Mouse (Mus musculus) forebrain, embryonic 10.5 days (tissue): Measurements from ENCODE around the gene Sirpa. TPM values are rescaled to one million over a fixed set of nuclear protein-coding genes. Genes with fewer than 3 reads are reported as not detected.

Experiments used
- DNase-seq: peaks from one replicate; pipeline ENCODE4 v3.0.0-alpha.2; 2017; ENCODE audit warnings: low spot score; ENCODE audit errors: extremely low spot score
- H3K27ac ChIP-seq: fragments of 300-500 bp; sonication (generic); 2 replicates; pipeline ENCODE4 v1.5.1; 2016; ENCODE audit warnings: mild to moderate bottlenecking
- H3K27me3 ChIP-seq: fragments of 300-500 bp; sonication (generic); 2 replicates; pipeline ENCODE4 v1.6.1; 2016; ENCODE audit warnings: mild to moderate bottlenecking; ENCODE audit not compliant: poor library complexity, severe bottlenecking
- H3K36me3 ChIP-seq: fragments of 300-500 bp; sonication (generic); replicated peaks from 2 replicates; pipeline ENCODE4 v1.6.1; 2016; ENCODE audit warnings: mild to moderate bottlenecking, moderate library complexity
- H3K4me1 ChIP-seq: fragments of 300-500 bp; sonication (generic); 2 replicates; pipeline ENCODE4 v1.6.1; 2016
- H3K4me3 ChIP-seq: fragments of 300-500 bp; sonication (generic); 2 replicates; pipeline ENCODE4 v1.5.1; 2016; ENCODE audit warnings: mild to moderate bottlenecking, moderate library complexity
- H3K9me3 ChIP-seq: fragments of 300-500 bp; sonication (generic); 2 replicates; pipeline ENCODE4 v1.6.1; 2016; ENCODE audit warnings: mild to moderate bottlenecking, moderate library complexity
- WGBS: fragments of 180-500 bp; shearing (Covaris S2); methylation state at CpG from one replicate; pipeline ENCODE4 v1.1.7; 2016; 5-methylcytosine and 5-hydroxymethylcytosine counted together
- polyA plus RNA-seq: library from polyadenylated mRNA; unstranded; fragments of >200 nt; fragmentation: Nextera tagmentation; extraction: Ambion mirVana; gene quantifications from 2 replicates; pipeline ENCODE4 v1.2.1, GENCODE M21; 2016

Gene Sirpa
- polyA plus RNA-seq, 1 experiment from 2014 or later, result 16.0 TPM

- no peaks in the 10 kb centered on the region for H3K36me3 ChIP-seq
- WGBS, result 8% methylated on average over 7 of the region's 7 CpGs
- H3K4me3 ChIP-seq, result no peak overlapping the region; the same call in 1 of the 2 replicates
- H3K4me1 ChIP-seq, result peaks cover 54% of the 10 kb centered on the region
- H3K9me3 ChIP-seq, result no peaks in the 10 kb centered on the region
- peaks cover 30% of the 10 kb centered on the region for H3K27me3 ChIP-seq
- peak; percentile 34 for DNase-seq
- H3K27ac ChIP-seq, result peak overlapping the region; percentile 62; the same call in 1 of the 2 replicates
Measured at GRCm38 (mm10) chr2:129587825-129588251, 4.8 kb upstream of the Sirpa start.

DNA sequence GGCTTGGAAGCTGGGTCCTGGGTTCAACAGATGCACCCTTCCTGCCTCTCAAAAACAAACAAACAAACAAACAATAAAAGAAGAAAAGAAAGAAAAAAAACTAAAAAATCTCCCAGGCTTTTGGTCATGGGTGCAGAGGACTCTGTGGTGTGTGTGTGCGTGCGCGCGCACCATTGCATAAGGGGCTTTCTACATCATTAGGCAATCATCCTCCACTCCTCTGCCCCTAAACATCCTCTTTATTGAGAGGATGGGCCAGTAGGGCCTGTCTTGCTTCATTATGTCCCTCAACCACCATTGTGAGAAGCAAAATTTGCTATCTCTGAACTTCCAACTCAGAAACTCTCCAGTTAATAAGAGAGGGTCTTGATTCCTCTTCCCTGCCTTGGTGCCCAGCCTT, 738 bp upstream of the Sirpa start:
- Histone ChIP-seq H3K9me3 (no peaks in the 10 kb centered on the region), H3K4me3 (peak overlapping the region; percentile 82), H3K27me3 (peaks cover 33% of the 10 kb centered on the region), H3K27ac (peak overlapping the region; percentile 95), H3K36me3 (no peaks in the 10 kb centered on the region), H3K4me1 (peaks cover 61% of the 10 kb centered on the region)
- WGBS, result 77% methylated on average over 4 of the region's 4 CpGs
- DNase-seq, result no peak

- Histone ChIP-seq H3K9me3 (no peaks in the 10 kb centered on the region), H3K4me3 (peak overlapping the region; percentile 82), H3K27ac (peak overlapping the region; percentile 95), H3K27me3 (peaks cover 29% of the 10 kb centered on the region), H3K36me3 (no peaks in the 10 kb centered on the region), H3K4me1 (peaks cover 54% of the 10 kb centered on the region)
- DNase-seq, result peak; percentile 70
- under 1% methylated on average over 56 of the region's 77 CpGs for WGBS
Measured at GRCm38 (mm10) chr2:129593141-129593875, 673 bp downstream of the Sirpa start.

DNA sequence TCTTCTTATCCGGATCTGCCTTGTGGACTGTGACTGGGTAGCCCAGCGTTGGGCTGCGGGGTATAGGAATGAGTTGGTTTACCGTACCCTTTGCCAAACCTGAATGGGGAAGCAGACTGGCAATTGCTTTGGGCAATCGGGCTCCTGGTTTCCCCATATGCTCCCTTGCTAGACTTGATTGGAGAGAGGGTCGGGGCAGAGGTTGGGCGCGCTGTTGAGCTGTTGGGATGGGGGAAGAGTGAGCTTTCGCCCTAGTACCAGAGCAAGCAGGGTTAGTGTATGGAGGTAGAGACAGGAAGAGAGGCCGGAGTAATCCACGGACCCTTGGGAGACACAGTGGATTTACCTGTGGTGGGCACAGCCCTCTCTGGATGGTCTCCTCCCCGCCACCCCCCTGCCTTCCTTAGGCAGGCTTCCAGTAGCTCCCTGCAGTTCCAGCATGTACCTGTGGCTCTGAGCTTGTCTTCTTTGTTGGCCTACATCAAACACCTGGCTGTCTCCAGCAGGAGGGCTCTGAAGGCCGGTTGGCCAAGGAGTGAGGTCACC, 1.3 kb downstream of the Sirpa start:
- no peaks in the 10 kb centered on the region for H3K9me3 ChIP-seq
- WGBS, result 4% methylated on average over 13 of the region's 13 CpGs
- H3K36me3 ChIP-seq, result no peaks in the 10 kb centered on the region
- peaks cover 29% of the 10 kb centered on the region for H3K27me3 ChIP-seq
- H3K4me3 ChIP-seq, result peak overlapping the region; percentile 82
- H3K4me1 ChIP-seq, result peaks cover 53% of the 10 kb centered on the region
- DNase-seq, result peak; percentile 19
- peak overlapping the region; percentile 95 for H3K27ac ChIP-seq

GRCm38 (mm10) chr2:129594569-129594968, 1.9 kb downstream of the Sirpa start:
- Histone ChIP-seq H3K4me1 (peaks cover 59% of the 10 kb centered on the region), H3K27me3 (peaks cover 28% of the 10 kb centered on the region), H3K9me3 (no peaks in the 10 kb centered on the region), H3K27ac (no peak overlapping the region), H3K4me3 (peak overlapping the region; percentile 82), H3K36me3 (no peaks in the 10 kb centered on the region)
- WGBS, result 75% methylated on average over 4 of the region's 4 CpGs
- DNase-seq, result no peak

- H3K36me3 ChIP-seq, result no peaks in the 10 kb centered on the region
- H3K27me3 ChIP-seq, result peaks cover 24% of the 10 kb centered on the region
- 72% methylated on average over 4 of the region's 4 CpGs for WGBS
- DNase-seq, result no peak
- no peak overlapping the region for H3K27ac ChIP-seq
- H3K4me3 ChIP-seq, result no peak overlapping the region
- no peaks in the 10 kb centered on the region for H3K9me3 ChIP-seq
- peaks cover 62% of the 10 kb centered on the region for H3K4me1 ChIP-seq
Measured at GRCm38 (mm10) chr2:129595206-129595605, 2.6 kb downstream of the Sirpa start.

DNA sequence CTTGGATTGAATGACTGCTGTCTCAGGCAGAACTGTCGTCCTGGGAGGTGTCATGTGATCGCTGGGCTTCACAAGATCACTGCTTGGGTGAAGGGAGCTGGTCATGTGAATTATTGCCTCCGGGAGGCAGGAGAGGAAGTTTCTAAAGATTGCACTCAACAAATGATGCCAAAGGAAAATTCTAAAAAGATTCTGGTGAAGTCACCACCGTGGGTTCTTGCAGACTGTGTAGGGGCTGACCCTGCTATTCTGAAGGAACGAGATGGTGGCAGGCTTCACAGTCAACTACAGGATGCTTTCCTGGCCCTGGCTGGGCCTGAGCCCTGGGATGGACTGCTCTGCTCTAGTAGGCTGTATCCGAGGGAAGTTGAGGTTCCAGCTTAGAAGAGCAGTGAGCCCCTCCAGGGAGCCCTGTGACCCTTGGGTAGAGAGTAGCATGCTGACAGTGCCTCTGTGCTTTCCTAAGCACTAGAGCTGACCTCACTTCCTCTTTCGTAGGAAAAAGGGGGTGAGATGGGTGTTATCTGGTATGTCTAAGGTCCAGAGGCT, 3.1 kb downstream of the Sirpa start:
- no peaks in the 10 kb centered on the region for H3K36me3 ChIP-seq
- peaks cover 24% of the 10 kb centered on the region for H3K27me3 ChIP-seq
- no peak overlapping the region for H3K27ac ChIP-seq
- DNase-seq, result no peak
- H3K4me3 ChIP-seq, result no peak overlapping the region
- 72% methylated on average over 7 of the region's 7 CpGs for WGBS
- peaks cover 62% of the 10 kb centered on the region for H3K4me1 ChIP-seq
- no peaks in the 10 kb centered on the region for H3K9me3 ChIP-seq

- H3K27ac ChIP-seq, result no peak overlapping the region
- WGBS, result 91% methylated on average over 15 of the region's 15 CpGs
- no peak for DNase-seq
- H3K4me1 ChIP-seq, result peaks cover 58% of the 10 kb centered on the region
- H3K4me3 ChIP-seq, result no peak overlapping the region
- H3K36me3 ChIP-seq, result no peaks in the 10 kb centered on the region
- peaks cover 18% of the 10 kb centered on the region for H3K27me3 ChIP-seq
- no peaks in the 10 kb centered on the region for H3K9me3 ChIP-seq
Measured at GRCm38 (mm10) chr2:129596555-129597172, 4.0 kb downstream of the Sirpa start.

GRCm38 (mm10) chr2:129597581-129597980, 4.9 kb downstream of the Sirpa start:
- peaks cover 15% of the 10 kb centered on the region for H3K27me3 ChIP-seq
- no peaks in the 10 kb centered on the region for H3K36me3 ChIP-seq
- H3K4me3 ChIP-seq, result no peak overlapping the region
- H3K27ac ChIP-seq, result no peak overlapping the region
- H3K9me3 ChIP-seq, result no peaks in the 10 kb centered on the region
- DNase-seq, result no peak
- WGBS, result 48% methylated on average over 1 of the region's 1 CpGs
- peaks cover 51% of the 10 kb centered on the region for H3K4me1 ChIP-seq

DNA sequence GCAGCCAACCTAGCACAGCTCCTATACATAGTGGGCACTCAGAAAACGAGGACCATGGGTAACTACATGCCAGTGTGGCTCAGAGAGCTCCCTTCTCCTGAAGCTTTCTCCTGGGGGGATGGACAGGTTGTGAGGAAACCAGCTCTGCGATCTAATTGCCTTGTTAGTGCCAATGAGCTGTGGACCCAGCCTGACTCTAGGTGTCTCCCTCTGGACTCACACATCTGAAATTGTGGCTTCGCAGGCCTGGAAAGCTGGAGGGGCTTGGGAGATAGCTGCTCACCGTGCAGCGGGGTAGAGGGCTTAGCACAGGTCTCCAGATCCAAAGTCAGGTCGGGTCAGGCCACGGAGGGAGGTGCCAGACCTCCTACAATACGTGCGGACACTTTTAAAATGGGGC, 5.5 kb downstream of the Sirpa start:
- Histone ChIP-seq H3K9me3 (no peaks in the 10 kb centered on the region), H3K36me3 (no peaks in the 10 kb centered on the region), H3K27me3 (peaks cover 15% of the 10 kb centered on the region), H3K4me3 (no peak overlapping the region), H3K27ac (no peak overlapping the region), H3K4me1 (peaks cover 48% of the 10 kb centered on the region)
- DNase-seq, result no peak
- WGBS, result 73% methylated on average over 9 of the region's 9 CpGs

- H3K27me3 ChIP-seq, result peaks cover 9% of the 10 kb centered on the region; the same call in 1 of the 2 replicates
- DNase-seq, result no peak
- 53% methylated on average over 8 of the region's 8 CpGs for WGBS
- no peaks in the 10 kb centered on the region for H3K36me3 ChIP-seq
- no peaks in the 10 kb centered on the region for H3K9me3 ChIP-seq
- H3K27ac ChIP-seq, result no peak overlapping the region
- no peak overlapping the region for H3K4me3 ChIP-seq
- peaks cover 46% of the 10 kb centered on the region for H3K4me1 ChIP-seq
Measured at GRCm38 (mm10) chr2:129599231-129600084, 6.8 kb downstream of the Sirpa start.

GRCm38 (mm10) chr2:129601059-129601650, 8.5 kb downstream of the Sirpa start:
- Histone ChIP-seq H3K9me3 (no peaks in the 10 kb centered on the region), H3K36me3 (no peaks in the 10 kb centered on the region), H3K4me1 (peaks cover 39% of the 10 kb centered on the region), H3K4me3 (no peak overlapping the region), H3K27ac (no peak overlapping the region), H3K27me3 (no peaks in the 10 kb centered on the region)
- WGBS, result 73% methylated on average over 1 of the region's 1 CpGs
- no peak for DNase-seq
